In the genomic region with DNA sequence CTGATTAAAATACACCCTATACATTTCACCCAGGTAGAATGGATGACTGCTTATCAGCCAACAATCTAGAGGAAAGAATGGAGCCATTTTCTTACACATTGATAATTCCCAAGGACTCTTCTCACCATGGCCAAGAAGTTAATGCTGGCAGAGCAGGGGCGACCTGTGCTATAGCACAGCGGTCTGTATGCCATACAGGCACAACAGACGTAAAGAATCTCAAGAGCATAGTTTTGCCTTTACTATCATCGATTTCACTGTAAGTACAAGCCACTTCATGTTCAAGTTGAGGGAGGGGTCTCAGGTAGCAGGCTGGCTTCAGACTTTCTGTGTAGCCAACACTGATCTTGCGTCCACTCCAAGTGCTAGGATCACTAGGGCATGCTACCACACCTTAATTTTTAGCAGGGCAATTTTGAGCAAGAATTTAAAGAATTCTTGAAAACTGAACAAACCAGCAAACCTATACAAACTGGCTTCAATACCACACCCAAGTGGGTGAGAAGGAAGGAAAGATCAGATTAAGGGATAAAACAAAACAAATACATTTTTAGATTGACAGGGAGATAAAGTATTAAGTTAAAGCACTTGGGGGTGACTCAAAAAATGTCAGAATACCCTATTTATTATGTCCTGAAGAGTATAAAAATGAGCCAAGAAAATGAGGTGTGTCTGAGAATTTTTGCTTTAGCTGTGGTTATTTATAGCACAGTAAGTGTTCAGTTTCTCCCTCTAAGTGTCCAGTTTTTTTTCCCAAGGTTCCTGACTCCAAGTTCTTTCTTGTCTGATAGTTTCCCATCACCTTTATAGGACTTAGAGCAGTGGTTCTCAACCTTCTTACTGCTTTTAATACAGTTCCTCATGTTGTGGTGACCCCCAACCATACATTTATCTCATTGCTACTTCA, we compare ENCODE assay signal across 36 mouse cellular contexts.
"Had no signal": no experiment of that assay in that cellular context is flagged by ENCODE, and none has a peak within 500 bp of the region (broad histone marks: within the 10 kb centered on the region; RNA-seq: fewer than 3 reads in every experiment).

No protein-coding gene starts in this region.

- H3K27me3 ChIP-seq: heart, embryonic 12.5 days; heart, embryonic 13.5 days; heart, embryonic 15.5 days; hindbrain, embryonic 12.5 days; hindbrain, embryonic 13.5 days; hindbrain, embryonic 15.5 days; intestine, embryonic 15.5 days; kidney, embryonic 15.5 days had no signal

- H3K9me3 ChIP-seq: heart, embryonic 10.5 days; heart, embryonic 12.5 days; heart, embryonic 13.5 days; heart, embryonic 15.5 days; hindbrain, embryonic 10.5 days; hindbrain, embryonic 12.5 days; hindbrain, embryonic 13.5 days; hindbrain, embryonic 15.5 days; intestine, embryonic 15.5 days; kidney, embryonic 15.5 days had no signal

- H3K4me1 ChIP-seq: heart, embryonic 10.5 days; heart, embryonic 12.5 days; heart, embryonic 13.5 days; heart, embryonic 15.5 days; hindbrain, embryonic 10.5 days; hindbrain, embryonic 12.5 days; hindbrain, embryonic 13.5 days; hindbrain, embryonic 15.5 days; intestine, embryonic 15.5 days; kidney, embryonic 15.5 days had no signal

- H3K9ac ChIP-seq: heart, embryonic 12.5 days; heart, embryonic 13.5 days; heart, embryonic 15.5 days; hindbrain, embryonic 12.5 days; hindbrain, embryonic 13.5 days; hindbrain, embryonic 14.5 days; hindbrain, embryonic 15.5 days; intestine, embryonic 15.5 days; kidney, embryonic 15.5 days had no signal

- ATAC-seq: hindbrain, embryonic 16.5 days; hindbrain, postnatal 0 days; inflammation-experienced regulatory T-cells, adult 6 months; intestine, embryonic 15.5 days; intestine, embryonic 16.5 days; intestine, postnatal 0 days had no signal

- H3K36me3 ChIP-seq: heart, embryonic 12.5 days; heart, embryonic 13.5 days; heart, embryonic 15.5 days; intestine, embryonic 15.5 days had no signal

- DNase-seq: heart, adult 18-20 months; heart, adult 2 months; heart, postnatal 10 days; heart, postnatal 14 days; heart, postnatal 36 days; heart, postnatal 4 days; kidney, adult 11 months; kidney, adult 18-20 months; kidney, adult 2 months; kidney, adult 8-10 months; kidney, adult 9 months; kidney, postnatal 10 days; kidney, postnatal 14 days; kidney, postnatal 25 days; kidney, postnatal 36 days; kidney, postnatal 4 days; layer of hippocampus, adult 9-11 months had no signal

- H3K27ac ChIP-seq: heart, adult 2 months; heart, embryonic 10.5 days; heart, embryonic 13.5 days; heart, embryonic 15.5 days; hindbrain, embryonic 10.5 days; hindbrain, embryonic 12.5 days; hindbrain, embryonic 13.5 days; hindbrain, embryonic 14.5 days; hindbrain, embryonic 15.5 days; hindbrain, postnatal 0 days; intestine, embryonic 15.5 days; kidney, embryonic 15.5 days; kidney, postnatal 0 days; layer of hippocampus, adult 2 months had no signal

- H3K4me2 ChIP-seq: heart, embryonic 11.5 days; heart, embryonic 12.5 days; heart, embryonic 13.5 days; heart, embryonic 15.5 days; hindbrain, embryonic 12.5 days; hindbrain, embryonic 13.5 days; hindbrain, embryonic 14.5 days; hindbrain, embryonic 15.5 days; intestine, embryonic 15.5 days; kidney, embryonic 15.5 days had no signal

- H3K4me3 ChIP-seq: heart, adult 2 months; heart, embryonic 10.5 days; heart, embryonic 12.5 days; heart, embryonic 13.5 days; heart, embryonic 15.5 days; hindbrain, embryonic 10.5 days; hindbrain, embryonic 12.5 days; hindbrain, embryonic 13.5 days; hindbrain, embryonic 15.5 days; intestine, embryonic 15.5 days; kidney, embryonic 15.5 days; layer of hippocampus, adult 2 months had no signal
